Mouse (Mus musculus) heart, embryonic 12.5 days (tissue): ENCODE data around the gene Slc2a8. TPM values are rescaled to one million over a fixed set of nuclear protein-coding genes. Genes with fewer than 3 reads are reported as not detected.

ENCODE experiments used
- ATAC-seq: fragments of 200-750 bp; cut with Nextera tagmentation; 2 replicates; pipeline ENCODE4 v1.8.0; 2017; ENCODE audit warnings: moderate TSS enrichment, moderate library complexity; ENCODE audit not compliant: insufficient number of reproducible peaks, low FRiP score
- H3K27ac ChIP-seq: fragments of 300-500 bp; sonication (generic); 2 replicates; pipeline ENCODE4 v1.5.1; 2016; ENCODE audit warnings: mild to moderate bottlenecking, moderate library complexity; ENCODE audit not compliant: poor library complexity, severe bottlenecking
- H3K27me3 ChIP-seq: fragments of 300-500 bp; sonication (generic); replicated peaks from 2 replicates; pipeline ENCODE4 v1.6.1; 2016; ENCODE audit warnings: mild to moderate bottlenecking, moderate library complexity
- H3K36me3 ChIP-seq: fragments of 300-500 bp; sonication (generic); 2 replicates; pipeline ENCODE4 v1.6.1; 2016; ENCODE audit warnings: mild to moderate bottlenecking, moderate library complexity
- H3K4me1 ChIP-seq: fragments of 300-500 bp; sonication (generic); replicated peaks from 2 replicates; pipeline ENCODE4 v1.6.1; 2016; ENCODE audit warnings: mild to moderate bottlenecking
- H3K4me2 ChIP-seq: fragments of 300-500 bp; sonication (generic); 2 replicates; pipeline ENCODE4 v1.6.1; 2016; ENCODE audit warnings: mild to moderate bottlenecking, moderate library complexity
- H3K4me3 ChIP-seq: fragments of 300-500 bp; sonication (generic); 2 replicates; pipeline ENCODE4 v1.5.1; 2016; ENCODE audit warnings: mild to moderate bottlenecking
- H3K9ac ChIP-seq: fragments of 300-500 bp; sonication (generic); 2 replicates; pipeline ENCODE4 v1.6.1; 2016; ENCODE audit warnings: mild to moderate bottlenecking, moderate library complexity
- H3K9me3 ChIP-seq: fragments of 300-500 bp; sonication (generic); replicated peaks from 2 replicates; pipeline ENCODE4 v1.6.1; 2016; ENCODE audit warnings: mild to moderate bottlenecking, moderate library complexity
- WGBS: fragments of 180-500 bp; shearing (Covaris S2); methylation state at CpG from one replicate; pipeline ENCODE4 v1.1.7; 2016; 5-methylcytosine and 5-hydroxymethylcytosine counted together
- polyA plus RNA-seq: library from polyadenylated mRNA; unstranded; fragments of >200 nt; fragmentation: Nextera tagmentation; extraction: Ambion mirVana; gene quantifications from 2 replicates; pipeline ENCODE4 v1.2.1, GENCODE M21; 2016

Slc2a8 gene
- polyA plus RNA-seq, 1 experiment from 2014 or later: 19.7 TPM

- 6% methylated on average over 9 of the region's 9 CpGs for WGBS
- Histone ChIP-seq H3K4me1 (peaks cover 33% of the 10 kb centered on the region), H3K4me3 (peak overlapping the region; percentile 95), H3K9ac (peak overlapping the region; percentile 99), H3K27ac (peak overlapping the region; percentile 84), H3K4me2 (peak overlapping the region; percentile 83), H3K9me3 (no peaks in the 10 kb centered on the region), H3K36me3 (peaks cover 32% of the 10 kb centered on the region), H3K27me3 (no peaks in the 10 kb centered on the region)
- no peak for ATAC-seq
Observed at GRCm38 (mm10) chr2:32962875-32963220, 19.0 kb downstream of the Slc2a8 start.

- WGBS: under 1% methylated on average over 33 of the region's 33 CpGs
- peak overlapping the region; percentile 99 for H3K9ac ChIP-seq
- H3K36me3 ChIP-seq: peaks cover 37% of the 10 kb centered on the region
- no peaks in the 10 kb centered on the region for H3K27me3 ChIP-seq
- H3K4me2 ChIP-seq: peak overlapping the region; percentile 83
- H3K4me3 ChIP-seq: peak overlapping the region; percentile 95
- H3K27ac ChIP-seq: peak overlapping the region; percentile 84
- H3K4me1 ChIP-seq: peaks cover 28% of the 10 kb centered on the region
- ATAC-seq: no peak
- H3K9me3 ChIP-seq: no peaks in the 10 kb centered on the region
Observed at GRCm38 (mm10) chr2:32962062-32962874, 19.6 kb downstream of the Slc2a8 start.

GRCm38 (mm10) chr2:32961192-32961995, 20.5 kb downstream of the Slc2a8 start, which contains the start of the genes Rpl12 and Lrsam1:
Gene Rpl12 (plus strand): TSS chr2:32961559.
Gene Lrsam1 (minus strand): TSS chr2:32961614.
- Histone ChIP-seq H3K9me3 (no peaks in the 10 kb centered on the region), H3K27ac (peak within 1 kb of the TSS; percentile 84), H3K4me3 (peak within 1 kb of the TSS; percentile 95), H3K4me2 (peak within 1 kb of the TSS; percentile 83), H3K9ac (peak within 1 kb of the TSS; percentile 99), H3K4me1 (peaks cover 28% of the 10 kb centered on the region), H3K27me3 (no peaks in the 10 kb centered on the region), H3K36me3 (peaks cover 42% of the 10 kb centered on the region)
- ATAC-seq: peak; percentile 93
- WGBS: 3% methylated on average over 55 of the region's 55 CpGs

- Histone ChIP-seq H3K27ac (no peak overlapping the region), H3K36me3 (peaks cover 51% of the 10 kb centered on the region), H3K27me3 (no peaks in the 10 kb centered on the region), H3K4me3 (peak overlapping the region; percentile 95; the same call in 1 of the 2 replicates), H3K9me3 (no peaks in the 10 kb centered on the region), H3K4me2 (peak overlapping the region; percentile 83), H3K4me1 (peaks cover 28% of the 10 kb centered on the region), H3K9ac (peak overlapping the region; percentile 81; the same call in 1 of the 2 replicates)
- ATAC-seq: no peak
- 81% methylated on average over 4 of the region's 4 CpGs for WGBS
Observed at GRCm38 (mm10) chr2:32960273-32960672, 21.6 kb downstream of the Slc2a8 start.

- no peak overlapping the region for H3K4me3 ChIP-seq
- H3K36me3 ChIP-seq: peaks cover 52% of the 10 kb centered on the region
- no peak overlapping the region for H3K4me2 ChIP-seq
- ATAC-seq: no peak
- H3K27me3 ChIP-seq: no peaks in the 10 kb centered on the region
- H3K9ac ChIP-seq: no peak overlapping the region
- 0 out of 2 replicates have a peak, but pooled peaks cover 7% of the 10 kb centered on the region for H3K9me3 ChIP-seq
- H3K27ac ChIP-seq: no peak overlapping the region
- WGBS: 54% methylated on average over 8 of the region's 8 CpGs
- H3K4me1 ChIP-seq: peaks cover 10% of the 10 kb centered on the region
Observed at GRCm38 (mm10) chr2:32957344-32957743, 24.5 kb downstream of the Slc2a8 start.

GRCm38 (mm10) chr2:32954581-32954980, 27.3 kb downstream of the Slc2a8 start:
- Histone ChIP-seq H3K27ac (no peak overlapping the region), H3K9ac (no peak overlapping the region), H3K9me3 (0 out of 2 replicates have a peak, but pooled peaks cover 7% of the 10 kb centered on the region), H3K4me2 (no peak overlapping the region), H3K27me3 (no peaks in the 10 kb centered on the region), H3K36me3 (peaks cover 72% of the 10 kb centered on the region), H3K4me3 (no peak overlapping the region), H3K4me1 (peaks cover 4% of the 10 kb centered on the region; the same call in 1 of the 2 replicates)
- ATAC-seq: no peak
- WGBS: 88% methylated on average over 2 of the region's 2 CpGs

- no peak overlapping the region for H3K9ac ChIP-seq
- no peak for ATAC-seq
- no peak overlapping the region for H3K4me3 ChIP-seq
- H3K36me3 ChIP-seq: peaks cover 67% of the 10 kb centered on the region
- 89% methylated on average over 11 of the region's 11 CpGs for WGBS
- H3K27me3 ChIP-seq: no peaks in the 10 kb centered on the region
- peaks cover 4% of the 10 kb centered on the region; the same call in 1 of the 2 replicates for H3K4me1 ChIP-seq
- H3K27ac ChIP-seq: no peak overlapping the region
- H3K9me3 ChIP-seq: no peaks in the 10 kb centered on the region
- no peak overlapping the region for H3K4me2 ChIP-seq
Observed at GRCm38 (mm10) chr2:32947454-32947853, 34.4 kb downstream of the Slc2a8 start.

GRCm38 (mm10) chr2:32940483-32940882, 41.4 kb downstream of the Slc2a8 start:
- peaks cover 80% of the 10 kb centered on the region for H3K36me3 ChIP-seq
- H3K27ac ChIP-seq: no peak overlapping the region
- no peak overlapping the region for H3K9ac ChIP-seq
- no peak for ATAC-seq
- H3K4me1 ChIP-seq: no peaks in the 10 kb centered on the region
- 88% methylated on average over 4 of the region's 4 CpGs for WGBS
- no peak overlapping the region for H3K4me3 ChIP-seq
- no peaks in the 10 kb centered on the region for H3K9me3 ChIP-seq
- no peaks in the 10 kb centered on the region for H3K27me3 ChIP-seq
- H3K4me2 ChIP-seq: no peak overlapping the region

- no peak overlapping the region for H3K27ac ChIP-seq
- H3K9me3 ChIP-seq: no peaks in the 10 kb centered on the region
- no peaks in the 10 kb centered on the region for H3K4me1 ChIP-seq
- peaks cover 79% of the 10 kb centered on the region for H3K36me3 ChIP-seq
- no peak overlapping the region for H3K4me3 ChIP-seq
- ATAC-seq: no peak
- WGBS: 61% methylated on average over 5 of the region's 5 CpGs
- no peak overlapping the region for H3K4me2 ChIP-seq
- no peak overlapping the region for H3K9ac ChIP-seq
- H3K27me3 ChIP-seq: no peaks in the 10 kb centered on the region
Observed at GRCm38 (mm10) chr2:32939418-32939817, 42.5 kb downstream of the Slc2a8 start.

GRCm38 (mm10) chr2:32938741-32939140, 43.1 kb downstream of the Slc2a8 start:
- H3K27ac ChIP-seq: no peak overlapping the region
- no peak overlapping the region for H3K4me2 ChIP-seq
- ATAC-seq: no peak
- H3K27me3 ChIP-seq: no peaks in the 10 kb centered on the region
- H3K9me3 ChIP-seq: no peaks in the 10 kb centered on the region
- no peak overlapping the region for H3K9ac ChIP-seq
- H3K36me3 ChIP-seq: peaks cover 84% of the 10 kb centered on the region
- no peak overlapping the region for H3K4me3 ChIP-seq
- WGBS: 76% methylated on average over 5 of the region's 5 CpGs
- H3K4me1 ChIP-seq: no peaks in the 10 kb centered on the region

- Histone ChIP-seq H3K9ac (no peak overlapping the region), H3K4me3 (no peak overlapping the region), H3K4me2 (no peak overlapping the region), H3K27me3 (no peaks in the 10 kb centered on the region), H3K36me3 (peaks cover 68% of the 10 kb centered on the region), H3K4me1 (no peaks in the 10 kb centered on the region), H3K9me3 (no peaks in the 10 kb centered on the region), H3K27ac (no peak overlapping the region)
- no peak for ATAC-seq
- 69% methylated on average over 7 of the region's 7 CpGs for WGBS
Observed at GRCm38 (mm10) chr2:32931730-32932129, 50.2 kb downstream of the Slc2a8 start.
